Mouse (Mus musculus) heart, adult 2 months (tissue): ENCODE data around the gene Olfr1215.

Experiments used
- CTCF ChIP-seq: fragments of 200-600 bp; IDR thresholded peaks from 2 replicates; pipeline ENCODE4 v1.8.1; 2022; ENCODE audit warnings: antibody characterized with exemption, mild to moderate bottlenecking, moderate library complexity
- EP300 ChIP-seq: fragments of 200-500 bp; IDR thresholded peaks from 2 replicates; pipeline ENCODE4 v1.6.1; 2011; ENCODE audit warnings: low read depth, low read length, control low read depth; ENCODE audit not compliant: insufficient read depth
- POLR2A ChIP-seq: fragments of 200-500 bp; IDR thresholded peaks from 2 replicates; pipeline ENCODE4 v1.6.1; 2011; ENCODE audit warnings: mild to moderate bottlenecking, low read depth, low read length, control low read depth; ENCODE audit not compliant: insufficient read depth

GRCm38 (mm10) chr2:88992553-88992952 is 14.2 kb downstream of the Olfr1215 start, which contains the start of gene Olfr1214:
- TF ChIP-seq CTCF (no peak), EP300 (no peak), POLR2A (no peak)
